Mouse (Mus musculus): ENCODE results near the gene Crabp1. TPM values are rescaled to one million over a fixed set of nuclear protein-coding genes. Genes with fewer than 3 reads are reported as not detected.

Gene Crabp1
- polyA plus RNA-seq, 1 experiment from 2014 or later: 45.9 TPM

DNA sequence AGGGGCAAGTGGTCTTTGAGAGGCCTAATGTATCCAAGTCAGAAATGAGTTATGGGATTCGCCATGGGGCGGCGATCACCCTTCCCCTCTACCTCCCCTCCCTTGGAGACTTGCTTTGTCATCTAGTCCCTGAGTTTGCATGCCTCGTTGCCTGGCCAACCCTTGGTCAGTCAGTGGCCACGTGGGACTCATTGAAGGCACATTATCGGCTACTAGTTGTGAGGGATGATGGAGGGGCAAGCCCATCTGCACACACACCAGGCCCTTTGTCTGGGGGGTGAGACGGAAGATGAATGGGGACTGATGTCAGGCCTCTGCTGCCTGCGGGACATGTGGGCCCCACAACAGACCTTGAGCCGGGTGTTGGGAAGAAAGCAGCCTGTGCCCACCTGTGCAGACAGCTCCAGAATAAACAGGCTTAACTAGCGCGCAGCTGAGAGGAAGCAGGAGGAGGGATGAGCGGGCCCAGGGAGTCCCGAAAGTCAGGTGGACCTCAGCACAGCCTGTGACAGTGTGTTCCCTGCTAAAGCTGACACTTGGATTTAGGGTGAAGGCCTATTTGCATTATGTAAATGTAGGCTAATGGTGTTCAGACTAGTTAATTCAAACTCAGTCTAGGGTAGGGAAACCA, 18.7 kb upstream of the Crabp1 start:
- ATAC-seq (ENCODE audit: insufficient read depth, low FRiP score, low read depth): peak; percentile 58; the same call in 1 of the 2 replicates
- no peaks in the 10 kb centered on the region for H3K9me3 ChIP-seq
- no peaks in the 10 kb centered on the region for H3K27me3 ChIP-seq (replicated peaks)
- no peak overlapping the region for H3K4me3 ChIP-seq (replicated peaks)
- WGBS: 25% methylated on average over 13 of the region's 13 CpGs
- H3K4me1 ChIP-seq: no peaks in the 10 kb centered on the region
- no peaks in the 10 kb centered on the region for H3K36me3 ChIP-seq
- no peak overlapping the region for H3K4me2 ChIP-seq
- H3K27ac ChIP-seq: no peak overlapping the region
- H3K9ac ChIP-seq: no peak overlapping the region

DNA sequence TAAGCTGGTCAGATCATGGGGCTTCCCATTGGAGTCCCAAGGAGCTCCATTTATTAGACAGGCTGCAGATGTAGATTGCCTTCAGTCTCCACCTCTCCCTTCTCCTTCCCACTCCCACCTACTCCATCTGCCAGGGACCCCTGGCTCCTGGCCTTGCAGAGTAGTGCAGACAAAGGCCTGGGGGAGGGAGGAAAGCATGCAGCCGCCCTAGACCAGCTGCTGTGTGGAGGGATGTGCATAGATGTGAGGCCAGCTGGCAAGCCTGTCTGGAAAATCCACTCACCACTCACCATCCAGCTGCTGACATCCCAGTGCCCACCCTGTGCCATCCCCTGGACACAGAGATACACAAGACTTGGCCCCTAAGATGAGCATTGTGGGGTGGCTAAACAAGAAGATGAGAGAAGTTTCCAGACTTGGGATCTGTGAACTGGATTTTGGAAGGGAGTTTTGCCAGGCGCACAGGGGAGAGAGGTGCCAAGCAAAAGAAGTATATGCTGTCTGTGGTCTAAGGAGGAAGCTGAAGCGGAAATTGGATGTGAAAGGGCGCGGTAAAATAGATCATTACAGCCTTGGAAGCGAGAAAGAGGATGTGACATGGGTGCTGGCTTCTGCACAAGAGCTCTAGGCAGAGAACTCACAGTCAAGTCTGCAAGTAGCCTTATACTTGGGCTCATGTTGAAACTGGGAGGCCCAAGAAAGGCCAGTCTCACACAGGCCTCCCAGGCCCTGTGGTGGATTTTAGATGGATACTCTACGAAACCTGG, 14.2 kb upstream of the Crabp1 start:
- H3K9me3 ChIP-seq: no peaks in the 10 kb centered on the region
- H3K27me3 ChIP-seq (replicated peaks): peaks cover 9% of the 10 kb centered on the region
- no peak overlapping the region for H3K4me2 ChIP-seq
- H3K4me1 ChIP-seq: no peaks in the 10 kb centered on the region
- no peak overlapping the region for H3K9ac ChIP-seq
- ATAC-seq (ENCODE audit: insufficient read depth, low FRiP score, low read depth): no peak
- H3K27ac ChIP-seq: no peak overlapping the region
- WGBS: 78% methylated on average over 7 of the region's 7 CpGs
- H3K4me3 ChIP-seq (replicated peaks): no peak overlapping the region
- H3K36me3 ChIP-seq: no peaks in the 10 kb centered on the region

DNA sequence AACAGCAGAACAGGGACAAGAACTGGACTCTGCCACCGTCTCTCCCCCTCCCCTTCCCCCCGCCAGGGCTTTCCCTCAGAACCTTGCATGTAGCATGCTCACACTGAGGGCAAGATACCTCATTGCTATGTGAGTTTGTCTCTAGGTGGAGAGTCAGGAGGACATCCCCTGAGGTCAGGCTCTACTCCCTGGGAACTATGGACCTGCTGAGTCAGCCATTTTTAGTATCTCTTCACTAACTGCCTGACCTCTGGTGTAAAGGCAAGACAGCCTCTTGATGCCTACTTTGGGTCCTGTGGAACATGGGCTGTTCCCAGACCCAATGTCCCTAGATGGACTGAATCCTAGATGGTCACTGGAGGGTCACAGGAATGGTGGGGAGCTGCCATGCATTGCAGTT, 12.9 kb upstream of the Crabp1 start:
- H3K9me3 ChIP-seq: no peaks in the 10 kb centered on the region
- H3K27me3 ChIP-seq (replicated peaks): peaks cover 9% of the 10 kb centered on the region
- H3K4me2 ChIP-seq: no peak overlapping the region
- H3K4me3 ChIP-seq (replicated peaks): no peak overlapping the region
- no peak overlapping the region for H3K27ac ChIP-seq
- ATAC-seq (ENCODE audit: insufficient read depth, low FRiP score, low read depth): no peak
- H3K4me1 ChIP-seq: no peaks in the 10 kb centered on the region
- WGBS: 86% methylated on average over 2 of the region's 2 CpGs
- H3K9ac ChIP-seq: no peak overlapping the region
- no peaks in the 10 kb centered on the region for H3K36me3 ChIP-seq

DNA sequence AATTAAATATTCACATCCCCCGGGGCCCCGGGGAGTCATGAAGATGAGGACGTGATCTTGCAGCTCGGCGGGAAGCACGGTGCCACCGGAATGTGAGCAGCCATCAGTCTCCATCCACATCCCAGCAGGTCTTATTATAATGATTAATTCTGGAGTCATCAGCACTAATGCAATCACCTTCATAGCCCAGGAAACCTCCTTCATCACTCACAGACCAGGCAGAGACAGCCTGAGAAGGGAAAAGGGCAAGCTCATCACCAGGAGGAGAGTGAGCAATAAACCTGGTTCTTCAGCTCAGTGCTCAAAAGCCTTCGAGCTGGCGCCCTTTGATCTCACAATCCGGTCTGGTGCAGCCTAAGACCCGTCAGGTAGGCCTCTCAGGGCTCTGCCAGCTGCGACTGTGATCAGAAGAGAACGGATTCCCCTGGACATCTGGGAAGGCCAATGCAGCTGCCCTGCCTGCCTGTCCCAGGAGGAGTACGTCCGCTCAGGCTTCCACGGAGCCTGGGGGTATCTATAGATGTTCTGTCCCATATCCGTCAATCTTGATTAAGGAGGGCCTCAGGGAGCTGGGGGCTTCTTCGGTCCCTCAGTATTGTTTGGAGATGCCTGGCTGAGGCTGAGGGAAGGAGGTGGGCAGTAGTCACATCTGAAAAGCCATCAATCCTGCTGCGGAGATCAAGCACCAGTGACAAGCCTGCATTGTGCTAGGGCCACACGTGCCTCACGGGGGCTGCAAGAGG, 12.2 kb upstream of the Crabp1 start:
- WGBS: 31% methylated on average over 21 of the region's 21 CpGs

DNA sequence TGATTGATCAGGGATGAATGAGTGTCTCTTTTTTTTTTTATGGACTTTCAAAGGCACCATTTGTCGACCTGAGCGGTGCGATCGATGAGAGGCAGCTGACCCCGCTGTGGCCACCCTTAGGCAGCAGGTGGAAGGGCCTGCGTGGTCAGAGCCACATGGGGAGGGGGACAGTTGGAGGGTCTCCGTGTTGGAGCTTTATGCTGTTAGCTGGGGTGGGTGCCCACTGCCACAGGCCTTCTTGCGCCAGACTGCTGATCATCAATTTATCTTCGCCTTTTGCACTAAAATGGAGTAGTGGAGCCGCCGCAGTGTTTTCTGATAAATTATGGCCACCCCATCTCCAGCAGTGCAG, 11.6 kb upstream of the Crabp1 start:
- Histone ChIP-seq H3K36me3 (no peaks in the 10 kb centered on the region), H3K9ac (no peak overlapping the region), H3K9me3 (no peaks in the 10 kb centered on the region), H3K4me1 (no peaks in the 10 kb centered on the region), H3K4me2 (no peak overlapping the region), H3K27me3 (replicated peaks) (peaks cover 9% of the 10 kb centered on the region), H3K4me3 (replicated peaks) (no peak overlapping the region), H3K27ac (no peak overlapping the region)
- WGBS: 40% methylated on average over 11 of the region's 11 CpGs
- no peak for ATAC-seq (ENCODE audit: insufficient read depth, low FRiP score, low read depth)

More for the DNA sequence above, 12.2 kb upstream of the Crabp1 start:
- no peak overlapping the region for H3K4me3 ChIP-seq (replicated peaks)
- H3K27ac ChIP-seq: no peak overlapping the region
- H3K4me1 ChIP-seq: no peaks in the 10 kb centered on the region
- no peak overlapping the region for H3K9ac ChIP-seq
- ATAC-seq (ENCODE audit: insufficient read depth, low FRiP score, low read depth): no peak
- H3K9me3 ChIP-seq: no peaks in the 10 kb centered on the region
- H3K27me3 ChIP-seq (replicated peaks): peaks cover 9% of the 10 kb centered on the region
- H3K36me3 ChIP-seq: no peaks in the 10 kb centered on the region
- no peak overlapping the region for H3K4me2 ChIP-seq

DNA sequence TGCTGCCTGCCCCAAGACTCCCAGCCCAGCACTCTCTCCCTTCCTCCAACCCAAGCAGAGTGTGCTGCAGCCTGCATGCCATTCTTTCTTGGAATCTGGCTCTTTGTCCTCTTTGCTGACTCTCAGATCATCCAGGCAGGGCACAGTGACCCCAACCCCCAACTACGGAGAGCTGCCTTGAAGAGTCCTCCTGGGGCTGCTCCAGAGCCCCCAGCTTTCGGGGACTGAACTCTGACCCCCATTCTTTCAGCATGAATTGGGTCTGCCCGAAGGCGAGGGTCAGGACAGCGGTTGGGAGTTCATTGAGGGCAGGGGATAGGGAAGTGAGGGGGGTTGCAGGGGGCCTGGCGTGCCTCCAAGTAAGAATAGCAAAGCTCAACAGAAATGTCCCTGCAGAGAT, 5.0 kb upstream of the Crabp1 start:
- 39% methylated on average over 6 of the region's 6 CpGs for WGBS
- no peak overlapping the region for H3K4me2 ChIP-seq
- H3K27ac ChIP-seq: no peak overlapping the region
- no peak overlapping the region for H3K4me3 ChIP-seq (replicated peaks)
- no peak for ATAC-seq (ENCODE audit: insufficient read depth, low FRiP score, low read depth)
- peaks cover 21% of the 10 kb centered on the region for H3K27me3 ChIP-seq (replicated peaks)
- no peak overlapping the region for H3K9ac ChIP-seq
- no peaks in the 10 kb centered on the region for H3K9me3 ChIP-seq
- peaks cover 6% of the 10 kb centered on the region for H3K4me1 ChIP-seq
- no peaks in the 10 kb centered on the region for H3K36me3 ChIP-seq

DNA sequence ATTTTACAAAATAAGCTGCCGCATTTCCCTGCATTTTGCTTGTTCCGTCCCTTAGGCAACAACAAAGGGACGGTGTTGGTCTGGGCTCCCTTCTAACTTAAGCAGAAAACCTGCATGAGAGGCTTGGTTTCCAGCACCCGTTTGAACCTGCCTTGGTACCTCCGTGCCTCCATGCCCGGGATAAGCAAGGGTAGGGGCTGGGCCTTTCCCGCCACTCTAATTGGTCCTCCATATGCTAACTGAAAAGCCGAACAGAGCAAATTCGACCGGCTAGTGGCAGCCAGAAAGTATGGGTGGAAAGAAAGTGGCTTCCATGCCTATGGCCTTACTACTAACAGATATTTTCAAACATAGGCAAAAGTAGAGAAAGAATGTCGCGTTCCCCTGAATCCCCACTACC, 457 bp upstream of the Crabp1 start:
- Histone ChIP-seq H3K4me1 (peaks cover 17% of the 10 kb centered on the region), H3K4me3 (replicated peaks) (no peak overlapping the region), H3K9ac (no peak overlapping the region), H3K9me3 (no peaks in the 10 kb centered on the region), H3K27me3 (replicated peaks) (peaks cover 36% of the 10 kb centered on the region), H3K4me2 (peak overlapping the region; percentile 68; the same call in 1 of the 2 replicates), H3K27ac (no peak overlapping the region), H3K36me3 (no peaks in the 10 kb centered on the region)
- 28% methylated on average over 12 of the region's 12 CpGs for WGBS
- ATAC-seq (ENCODE audit: insufficient read depth, low FRiP score, low read depth): no peak

DNA sequence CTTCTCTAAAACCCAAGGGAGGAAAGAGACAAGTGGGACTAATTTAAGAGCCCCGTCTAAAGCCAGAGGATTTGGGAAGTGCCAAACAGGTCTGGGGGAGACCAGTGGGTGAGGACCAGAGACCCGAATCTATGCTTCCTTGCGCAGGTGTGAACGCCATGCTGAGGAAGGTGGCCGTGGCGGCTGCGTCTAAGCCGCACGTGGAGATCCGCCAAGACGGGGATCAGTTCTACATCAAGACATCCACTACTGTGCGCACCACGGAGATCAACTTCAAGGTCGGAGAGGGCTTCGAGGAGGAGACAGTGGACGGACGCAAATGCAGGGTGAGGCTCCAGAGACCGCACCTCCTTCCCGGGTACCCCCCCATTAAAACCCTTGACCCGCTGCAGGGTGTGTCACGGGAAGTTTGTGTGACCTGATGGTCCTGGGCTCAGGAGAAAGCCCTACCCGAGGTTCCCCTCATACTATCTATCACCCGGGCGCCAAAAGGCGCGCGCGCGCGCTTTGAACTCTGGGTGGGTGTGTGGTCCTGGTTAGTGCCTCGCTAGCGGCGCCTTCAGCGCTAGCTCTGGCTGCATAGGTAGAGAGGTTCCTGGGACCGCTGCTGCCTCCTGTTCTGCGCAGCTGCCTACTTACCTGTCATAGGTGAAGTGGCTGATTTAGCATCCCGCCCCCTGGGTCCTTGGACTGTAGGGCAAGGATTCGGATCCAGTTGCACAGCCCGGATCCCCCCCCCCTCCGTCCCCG, 963 bp downstream of the Crabp1 start:
- Histone ChIP-seq H3K27ac (no peak overlapping the region), H3K9ac (peak overlapping the region; percentile 10; the same call in 1 of the 2 replicates), H3K4me3 (replicated peaks) (peak overlapping the region; percentile 39), H3K36me3 (no peaks in the 10 kb centered on the region), H3K4me1 (peaks cover 17% of the 10 kb centered on the region), H3K9me3 (no peaks in the 10 kb centered on the region), H3K4me2 (peak overlapping the region; percentile 68), H3K27me3 (replicated peaks) (peaks cover 36% of the 10 kb centered on the region)
- ATAC-seq (ENCODE audit: insufficient read depth, low FRiP score, low read depth): no peak
- 2% methylated on average over 41 of the region's 41 CpGs for WGBS

DNA sequence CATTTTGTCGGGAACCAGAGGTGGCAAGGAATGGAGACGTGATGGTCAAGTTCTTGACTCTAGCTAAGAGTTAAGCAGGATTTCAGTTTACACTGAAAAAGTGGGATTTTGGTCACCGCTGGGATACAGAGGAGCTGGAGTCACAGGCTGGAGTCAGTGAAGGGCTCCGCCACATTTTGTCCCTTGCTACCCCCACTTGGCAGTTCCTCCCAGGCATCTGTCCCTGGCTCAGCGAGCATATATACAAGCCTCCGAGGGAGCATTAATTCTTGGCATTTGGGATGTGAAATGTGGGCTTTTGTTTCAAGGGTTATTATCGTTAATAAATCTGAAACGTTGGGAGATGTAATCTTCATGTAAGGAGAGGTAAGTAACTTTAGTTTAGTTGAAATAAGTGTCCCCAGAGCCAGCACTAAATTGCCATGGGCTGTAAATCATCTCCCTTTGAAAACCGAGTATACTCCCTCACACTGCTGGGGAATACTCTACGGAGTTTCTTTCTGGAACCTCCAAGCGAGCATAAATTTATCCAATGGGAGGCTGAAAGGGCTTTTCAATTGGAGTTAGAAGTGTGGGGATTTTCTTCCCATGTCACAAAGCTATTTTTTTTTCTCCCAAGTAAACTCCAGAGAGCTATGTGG, 5.7 kb downstream of the Crabp1 start:
- WGBS: 50% methylated on average over 11 of the region's 11 CpGs
- ATAC-seq (ENCODE audit: insufficient read depth, low FRiP score, low read depth): no peak
- H3K9ac ChIP-seq: no peak overlapping the region
- peaks cover 8% of the 10 kb centered on the region for H3K27me3 ChIP-seq (replicated peaks)
- H3K4me2 ChIP-seq: no peak overlapping the region
- no peak overlapping the region for H3K27ac ChIP-seq
- no peaks in the 10 kb centered on the region for H3K9me3 ChIP-seq
- H3K36me3 ChIP-seq: no peaks in the 10 kb centered on the region
- H3K4me1 ChIP-seq: peaks cover 7% of the 10 kb centered on the region; the same call in 1 of the 2 replicates
- no peak overlapping the region for H3K4me3 ChIP-seq (replicated peaks)

DNA sequence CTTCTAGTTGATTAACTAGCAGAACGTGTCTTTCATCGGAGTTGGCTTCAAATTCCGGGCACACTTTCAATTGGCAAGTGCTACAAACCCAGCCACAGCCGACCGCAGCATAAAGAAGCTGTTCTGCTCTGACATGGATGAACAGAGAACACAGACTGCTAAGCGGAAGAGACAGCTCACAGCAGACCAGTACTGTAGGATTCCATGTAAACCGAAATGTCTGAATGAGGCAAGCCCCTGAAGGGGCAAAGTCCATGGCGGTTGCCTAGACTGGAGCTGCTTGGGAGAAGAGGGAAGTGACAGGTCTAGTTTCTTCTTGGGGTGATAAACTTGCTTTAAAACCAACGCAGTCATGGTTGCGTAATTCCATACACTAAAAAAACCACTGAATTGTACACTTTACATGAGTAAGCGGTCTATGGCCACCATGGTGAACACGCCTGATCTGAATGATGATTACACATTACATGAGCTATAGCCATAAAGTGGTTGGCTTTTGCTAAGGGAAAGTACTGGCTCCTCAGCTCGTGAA, 12.0 kb downstream of the Crabp1 start:
- H3K9ac ChIP-seq: no peak overlapping the region
- H3K36me3 ChIP-seq: no peaks in the 10 kb centered on the region
- H3K4me3 ChIP-seq (replicated peaks): no peak overlapping the region
- 79% methylated on average over 13 of the region's 13 CpGs for WGBS
- no peaks in the 10 kb centered on the region for H3K27me3 ChIP-seq (replicated peaks)
- no peak for ATAC-seq (ENCODE audit: insufficient read depth, low FRiP score, low read depth)
- H3K9me3 ChIP-seq: no peaks in the 10 kb centered on the region
- peaks cover 2% of the 10 kb centered on the region; the same call in 1 of the 2 replicates for H3K4me1 ChIP-seq
- H3K27ac ChIP-seq: no peak overlapping the region
- no peak overlapping the region for H3K4me2 ChIP-seq

DNA sequence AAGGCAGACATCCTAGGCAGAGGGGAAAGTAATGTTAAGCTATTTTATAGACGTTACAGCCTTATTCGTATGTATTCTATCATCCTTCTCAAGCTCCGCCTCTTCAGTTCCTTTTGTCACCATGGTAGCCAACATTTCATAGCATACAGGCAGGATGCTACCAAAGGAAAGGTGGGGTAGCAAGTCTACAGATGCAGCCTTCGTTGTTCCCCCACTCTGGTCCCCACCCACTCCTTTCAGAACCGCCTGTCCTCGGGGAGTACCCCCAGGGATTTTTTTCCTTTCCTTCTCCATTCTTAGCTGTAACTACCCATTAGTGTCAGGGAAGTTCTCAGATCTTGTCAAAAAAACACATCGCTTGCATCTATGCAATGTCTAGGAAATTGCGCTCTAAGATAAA, 14.7 kb downstream of the Crabp1 start:
- no peak for ATAC-seq (ENCODE audit: insufficient read depth, low FRiP score, low read depth)
- H3K9me3 ChIP-seq: no peaks in the 10 kb centered on the region
- no peaks in the 10 kb centered on the region for H3K27me3 ChIP-seq (replicated peaks)
- peaks cover 19% of the 10 kb centered on the region for H3K4me1 ChIP-seq
- 85% methylated on average over 8 of the region's 8 CpGs for WGBS
- H3K4me2 ChIP-seq: no peak overlapping the region
- no peak overlapping the region for H3K9ac ChIP-seq
- H3K27ac ChIP-seq: no peak overlapping the region
- no peak overlapping the region for H3K4me3 ChIP-seq (replicated peaks)
- H3K36me3 ChIP-seq: no peaks in the 10 kb centered on the region
